Mouse (Mus musculus): Measurements from ENCODE around the gene Ric1. TPM values are rescaled to one million over a fixed set of nuclear protein-coding genes. Genes with fewer than 3 reads are reported as not detected.

The Ric1 gene
- total and polyA plus RNA-seq, 2 experiments from 2014 or later = 13.8 to 37.4 TPM

DNA sequence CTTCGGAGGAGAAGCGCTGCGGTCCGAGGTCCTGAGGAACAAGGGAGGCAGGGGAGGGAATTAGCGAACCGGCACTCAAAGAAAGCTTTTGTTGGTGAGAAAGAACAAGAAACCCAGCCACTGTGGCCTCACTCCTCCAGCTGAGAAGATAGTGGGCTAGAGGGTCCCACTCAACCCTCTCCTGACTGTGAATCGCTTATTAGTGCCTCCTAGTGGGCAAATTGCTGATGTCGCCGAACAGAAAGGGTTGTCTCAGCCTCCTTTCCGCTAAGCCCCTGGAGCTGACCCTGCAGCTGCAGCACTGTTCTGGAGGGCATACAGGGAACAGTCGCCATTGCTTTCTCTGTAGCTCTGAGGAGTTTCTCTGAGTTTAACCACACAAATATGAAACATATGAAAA, 21.0 kb upstream of the Ric1 start:
- Histone ChIP-seq H3K4me1 (ENCODE audit: insufficient read depth, low read length) (no peaks in the 10 kb centered on the region), H3K27ac (ENCODE audit: low read depth, low read length) (no peak overlapping the region), H3K9me3 (ENCODE audit: low read length) (no peaks in the 10 kb centered on the region), H3K9ac (replicated peaks; ENCODE audit: low read length, poor library complexity, severe bottlenecking) (no peak overlapping the region), H3K36me3 (ENCODE audit: insufficient read depth, low read length) (no peaks in the 10 kb centered on the region), H3K4me2 (ENCODE audit: low read depth, low read length, poor library complexity, severe bottlenecking) (peak overlapping the region; percentile 30), H3K4me3 (ENCODE audit: low read depth, low read length) (0 out of 2 replicates have a peak overlapping the region, but pooled peaks have one; percentile 8), H3K27me3 (ENCODE audit: insufficient read depth, low read length) (no peaks in the 10 kb centered on the region)
- peak; percentile 51 for TF ChIP-seq CTCF (IDR thresholded peaks at IDR 0.05)
- WGBS = 35% methylated on average over 11 of the region's 11 CpGs
- peak; percentile 27 for DNase-seq (ENCODE audit: low spot score)
- peak; percentile 27; the same call in 1 of the 2 replicates for ATAC-seq (ENCODE audit: low FRiP score)

DNA sequence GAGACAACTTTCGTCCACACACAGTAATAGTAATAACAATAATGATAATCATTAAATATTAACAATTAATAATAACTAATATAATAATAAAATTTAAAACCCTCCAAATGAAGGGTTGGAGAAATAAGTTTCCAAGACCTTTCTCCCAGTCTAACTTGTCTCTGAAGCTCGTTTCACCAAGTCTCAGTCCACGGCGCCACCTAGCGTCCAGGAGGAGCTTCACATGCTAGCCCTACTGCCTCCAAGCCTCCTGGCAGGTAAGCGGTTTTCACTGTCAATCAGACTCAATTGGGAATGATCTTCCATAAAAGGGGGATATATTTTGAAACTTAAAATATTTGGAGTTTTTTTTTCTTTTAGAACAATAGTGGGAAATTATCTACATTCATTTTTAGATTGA, 20.6 kb upstream of the Ric1 start:
- Histone ChIP-seq H3K4me1 (ENCODE audit: insufficient read depth, low read length) (no peaks in the 10 kb centered on the region), H3K27ac (ENCODE audit: low read depth, low read length) (no peak overlapping the region), H3K4me2 (ENCODE audit: low read depth, low read length, poor library complexity, severe bottlenecking) (peak overlapping the region; percentile 30; the same call in 1 of the 2 replicates), H3K9me3 (ENCODE audit: low read length) (no peaks in the 10 kb centered on the region), H3K36me3 (ENCODE audit: insufficient read depth, low read length) (no peaks in the 10 kb centered on the region), H3K4me3 (ENCODE audit: low read depth, low read length) (no peak overlapping the region), H3K9ac (replicated peaks; ENCODE audit: low read length, poor library complexity, severe bottlenecking) (no peak overlapping the region), H3K27me3 (ENCODE audit: insufficient read depth, low read length) (no peaks in the 10 kb centered on the region)
- ATAC-seq (ENCODE audit: low FRiP score) = 0 out of 2 replicates have a peak, but pooled peaks have one; percentile 56
- TF ChIP-seq CTCF (IDR thresholded peaks at IDR 0.05) = peak; percentile 88
- 16% methylated on average over 6 of the region's 6 CpGs for WGBS
- peak; percentile 74 for DNase-seq (ENCODE audit: low spot score)

DNA sequence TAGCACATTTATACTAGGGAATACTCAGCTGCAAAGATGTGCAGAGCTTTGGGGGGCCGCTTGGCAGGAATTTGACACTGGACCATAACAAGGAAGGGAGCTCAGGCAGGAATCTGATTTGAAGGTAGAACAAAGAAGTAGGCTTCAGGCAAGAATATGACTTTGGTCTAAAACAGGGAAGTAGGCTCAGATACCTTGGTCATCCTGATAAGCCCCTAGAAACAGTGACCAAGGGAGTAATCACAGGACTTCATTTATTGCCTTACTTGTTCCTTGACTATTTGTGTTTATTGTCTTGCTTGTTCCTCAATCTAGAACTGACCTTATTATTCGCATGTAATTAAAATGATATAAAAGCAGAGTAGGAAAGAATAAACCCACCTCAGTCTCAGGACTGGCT, 18.0 kb upstream of the Ric1 start:
- Histone ChIP-seq H3K4me2 (ENCODE audit: low read depth, low read length, poor library complexity, severe bottlenecking) (no peak overlapping the region), H3K27me3 (ENCODE audit: insufficient read depth, low read length) (no peaks in the 10 kb centered on the region), H3K9ac (replicated peaks; ENCODE audit: low read length, poor library complexity, severe bottlenecking) (no peak overlapping the region), H3K4me3 (ENCODE audit: low read depth, low read length) (no peak overlapping the region), H3K36me3 (ENCODE audit: insufficient read depth, low read length) (no peaks in the 10 kb centered on the region), H3K27ac (ENCODE audit: low read depth, low read length) (no peak overlapping the region), H3K4me1 (ENCODE audit: insufficient read depth, low read length) (no peaks in the 10 kb centered on the region), H3K9me3 (ENCODE audit: low read length) (no peaks in the 10 kb centered on the region)
- ATAC-seq (ENCODE audit: low FRiP score) (no peak), DNase-seq (ENCODE audit: low spot score) (no peak)
- WGBS = 94% methylated on average over 2 of the region's 2 CpGs
- no peak for TF ChIP-seq CTCF (IDR thresholded peaks at IDR 0.05)

DNA sequence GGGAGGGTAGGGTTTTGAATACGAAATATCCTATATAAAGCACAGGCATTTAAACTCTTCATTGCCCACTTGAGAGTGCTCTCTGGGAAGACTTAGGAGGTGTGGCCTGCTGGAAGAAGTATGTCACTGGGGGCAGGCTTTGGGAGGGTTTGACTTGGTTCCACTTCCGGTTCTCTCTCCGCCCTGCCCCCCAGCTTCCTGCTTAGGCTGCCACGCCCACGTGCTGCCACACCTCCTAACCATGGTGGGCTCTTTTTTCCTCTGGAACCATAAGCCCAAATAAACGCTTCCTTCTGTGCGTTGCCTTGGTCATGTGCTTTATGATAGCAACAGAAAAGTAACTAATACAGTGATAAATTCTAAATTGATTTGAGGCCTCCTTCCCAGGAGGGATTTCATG, 16.5 kb upstream of the Ric1 start:
- no peak for DNase-seq (ENCODE audit: low spot score)
- H3K4me1 ChIP-seq (ENCODE audit: insufficient read depth, low read length) = no peaks in the 10 kb centered on the region
- no peaks in the 10 kb centered on the region for H3K9me3 ChIP-seq (ENCODE audit: low read length)
- no peak overlapping the region for H3K4me2 ChIP-seq (ENCODE audit: low read depth, low read length, poor library complexity, severe bottlenecking)
- WGBS = 85% methylated on average over 7 of the region's 7 CpGs
- no peak overlapping the region for H3K9ac ChIP-seq (replicated peaks; ENCODE audit: low read length, poor library complexity, severe bottlenecking)
- H3K4me3 ChIP-seq (ENCODE audit: low read depth, low read length) = no peak overlapping the region
- H3K27me3 ChIP-seq (ENCODE audit: insufficient read depth, low read length) = no peaks in the 10 kb centered on the region
- no peak for ATAC-seq (ENCODE audit: low FRiP score)
- H3K27ac ChIP-seq (ENCODE audit: low read depth, low read length) = no peak overlapping the region
- no peak for TF ChIP-seq CTCF (IDR thresholded peaks at IDR 0.05)
- no peaks in the 10 kb centered on the region for H3K36me3 ChIP-seq (ENCODE audit: insufficient read depth, low read length)

DNA sequence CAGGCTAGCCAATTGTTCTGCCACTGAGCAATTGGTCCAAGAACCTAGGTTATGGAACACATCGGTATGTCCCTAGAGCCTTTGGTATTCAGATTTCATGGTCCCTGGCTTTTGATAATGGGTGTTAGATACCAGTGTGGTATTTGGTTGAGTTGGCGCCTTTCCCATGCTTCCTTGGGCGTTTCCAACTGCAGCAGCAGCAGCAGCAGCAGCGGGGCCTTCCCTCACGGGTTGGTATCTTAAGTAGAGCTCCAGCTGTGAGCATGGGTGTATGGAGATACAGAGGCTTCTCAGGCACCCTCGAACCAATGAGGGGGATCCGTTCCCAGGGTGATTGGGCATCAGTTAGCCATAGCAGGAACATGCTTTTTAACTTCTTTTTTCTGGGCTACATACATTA, 13.9 kb upstream of the Ric1 start:
- Histone ChIP-seq H3K9ac (replicated peaks; ENCODE audit: low read length, poor library complexity, severe bottlenecking) (no peak overlapping the region), H3K9me3 (ENCODE audit: low read length) (no peaks in the 10 kb centered on the region), H3K4me2 (ENCODE audit: low read depth, low read length, poor library complexity, severe bottlenecking) (no peak overlapping the region), H3K27ac (ENCODE audit: low read depth, low read length) (no peak overlapping the region), H3K4me3 (ENCODE audit: low read depth, low read length) (no peak overlapping the region), H3K27me3 (ENCODE audit: insufficient read depth, low read length) (no peaks in the 10 kb centered on the region), H3K4me1 (ENCODE audit: insufficient read depth, low read length) (no peaks in the 10 kb centered on the region), H3K36me3 (ENCODE audit: insufficient read depth, low read length) (no peaks in the 10 kb centered on the region)
- DNase-seq (ENCODE audit: low spot score) (no peak), ATAC-seq (ENCODE audit: low FRiP score) (no peak)
- 67% methylated on average over 7 of the region's 7 CpGs for WGBS
- TF ChIP-seq CTCF (IDR thresholded peaks at IDR 0.05) = no peak

DNA sequence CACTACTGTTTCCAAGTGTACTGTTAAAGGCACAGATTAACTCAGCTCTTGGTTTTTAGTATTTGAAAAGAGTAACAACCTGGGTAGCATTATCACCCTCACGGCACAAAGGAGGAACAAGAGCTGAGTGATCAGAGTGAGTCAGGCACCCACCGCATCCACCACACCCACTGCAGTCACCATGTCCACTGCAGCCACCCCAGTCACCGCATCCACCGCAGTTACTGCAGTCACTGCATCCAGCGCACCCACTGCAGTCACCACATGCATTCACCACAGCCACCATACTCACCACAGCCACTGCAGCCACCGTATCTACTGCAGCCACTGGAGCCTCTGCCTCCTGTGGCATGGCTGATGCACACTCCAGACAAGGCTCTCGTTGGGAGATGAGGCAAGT, 12.2 kb upstream of the Ric1 start:
- H3K9ac ChIP-seq (replicated peaks; ENCODE audit: low read length, poor library complexity, severe bottlenecking) = no peak overlapping the region
- 0 out of 2 replicates have a peak, but pooled peaks cover 3% of the 10 kb centered on the region for H3K9me3 ChIP-seq (ENCODE audit: low read length)
- ATAC-seq (ENCODE audit: low FRiP score) = no peak
- no peak overlapping the region for H3K4me2 ChIP-seq (ENCODE audit: low read depth, low read length, poor library complexity, severe bottlenecking)
- H3K36me3 ChIP-seq (ENCODE audit: insufficient read depth, low read length) = no peaks in the 10 kb centered on the region
- no peaks in the 10 kb centered on the region for H3K27me3 ChIP-seq (ENCODE audit: insufficient read depth, low read length)
- no peaks in the 10 kb centered on the region for H3K4me1 ChIP-seq (ENCODE audit: insufficient read depth, low read length)
- no peak overlapping the region for H3K4me3 ChIP-seq (ENCODE audit: low read depth, low read length)
- TF ChIP-seq CTCF (IDR thresholded peaks at IDR 0.05) = no peak
- WGBS = 95% methylated on average over 7 of the region's 7 CpGs
- H3K27ac ChIP-seq (ENCODE audit: low read depth, low read length) = no peak overlapping the region
- no peak for DNase-seq (ENCODE audit: low spot score)
